Mouse (Mus musculus) activated CD4-positive, CD25-positive, alpha-beta regulatory T cell, adult 9 weeks (primary cell): ENCODE measurements around the gene Glt8d2. TPM values are rescaled to one million over a fixed set of nuclear protein-coding genes. Genes with fewer than 3 reads are reported as not detected.

ENCODE experiments used
- polyA plus RNA-seq: library from polyadenylated mRNA; unstranded; fragments of 100-300 nt; shearing (Covaris generic); gene quantifications from one replicate; pipeline ENCODE4 v1.2.1, GENCODE M21; 2017

Glt8d2 gene
- 0.86 TPM for polyA plus RNA-seq

GRCm38 (mm10) chr10:82690494-82690893 lies at the start of gene Glt8d2:
Glt8d2 (minus strand) TSS chr10:82690650.

GRCm38 (mm10) chr10:82695956-82696355 lies 5.5 kb upstream of the Glt8d2 start, which contains the start of gene Hcfc2:
Hcfc2 (plus strand) TSS chr10:82696160.

GRCm38 (mm10) chr10:82629586-82630255 lies 60.7 kb downstream of the Glt8d2 start, which contains the start of gene Tdg:
Tdg (plus strand) TSS chr10:82629828.

GRCm38 (mm10) chr10:82622671-82623552 lies 67.5 kb downstream of the Glt8d2 start, which contains the start of gene 1190007I07Rik:
1190007I07Rik (minus strand) TSS chr10:82623228.

Other genes with a start within 250 kb of the Glt8d2 start
- gene Gm1553, start 198.0 kb downstream of the Glt8d2 start, polyA plus RNA-seq, result not detected
- gene 1190007I07Rik, start 67.4 kb downstream of the Glt8d2 start, polyA plus RNA-seq, result 47.5 TPM
- gene Tdg, start 60.8 kb downstream of the Glt8d2 start, polyA plus RNA-seq, result 29.7 TPM
- 38.5 TPM for gene Hcfc2, start 5.5 kb upstream of the Glt8d2 start, polyA plus RNA-seq
- gene Nfyb, start 73.5 kb upstream of the Glt8d2 start, polyA plus RNA-seq, result 74.5 TPM
- 51.9 TPM for gene Txnrd1, start 143.3 kb upstream of the Glt8d2 start, polyA plus RNA-seq
- gene Eid3, start 176.0 kb upstream of the Glt8d2 start, polyA plus RNA-seq, result 0.28 TPM